Mouse (Mus musculus) gastrocnemius, adult 8-10 months (tissue): ENCODE results near the gene Ins1. TPM values are rescaled to one million over a fixed set of nuclear protein-coding genes. Genes with fewer than 3 reads are reported as not detected.

Experiments used
- DNase-seq, 2 experiments: peaks; one replicate each; pipeline ENCODE4 v3.0.0; 2022; ENCODE audit warnings: low spot score in 2 of 2
- total RNA-seq, 4 experiments: library from RNA; stranded (reverse); gene quantifications; 2 replicates each; pipeline ENCODE4 v1.2.4; 2022

The Ins1 gene
- total RNA-seq, result not detected

GRCm38 (mm10) chr19:52263997-52264396 is at the start of gene Ins1:
Gene Ins1, plus strand, starts transcription at chr19:52264297.
- DNase-seq, result no peak
